Mouse (Mus musculus) limb, embryonic 12.5 days (tissue): ENCODE data around the gene Ccl26. TPM values are rescaled to one million over a fixed set of nuclear protein-coding genes. Genes with fewer than 3 reads are reported as not detected.

Source experiments
- ATAC-seq: fragments of 200-750 bp; cut with Nextera tagmentation; 2 replicates; pipeline ENCODE4 v1.8.0; 2017; ENCODE audit warnings: low read depth, moderate TSS enrichment; ENCODE audit not compliant: insufficient number of reproducible peaks, insufficient read depth, low FRiP score, low TSS enrichment
- H3K27ac ChIP-seq: fragments of 300-500 bp; sonication (generic); 2 replicates; pipeline ENCODE4 v1.5.1; 2016; ENCODE audit warnings: mild to moderate bottlenecking, moderate library complexity
- H3K27me3 ChIP-seq: fragments of 300-500 bp; sonication (generic); 2 replicates; pipeline ENCODE4 v1.6.1; 2016; ENCODE audit warnings: mild to moderate bottlenecking, moderate library complexity
- H3K36me3 ChIP-seq: fragments of 300-500 bp; sonication (generic); 2 replicates; pipeline ENCODE4 v1.6.1; 2016; ENCODE audit warnings: mild to moderate bottlenecking, moderate library complexity
- H3K4me1 ChIP-seq: fragments of 300-500 bp; sonication (generic); replicated peaks from 2 replicates; pipeline ENCODE4 v1.6.1; 2016
- H3K4me2 ChIP-seq: fragments of 300-500 bp; sonication (generic); 2 replicates; pipeline ENCODE4 v1.6.1; 2016; ENCODE audit warnings: mild to moderate bottlenecking, moderate library complexity
- H3K4me3 ChIP-seq: fragments of 300-500 bp; sonication (generic); replicated peaks from 2 replicates; pipeline ENCODE4 v1.5.1; 2016; ENCODE audit warnings: mild to moderate bottlenecking
- H3K9ac ChIP-seq: fragments of 300-500 bp; sonication (generic); replicated peaks from 2 replicates; pipeline ENCODE4 v1.6.1; 2016; ENCODE audit warnings: mild to moderate bottlenecking, moderate library complexity
- H3K9me3 ChIP-seq: fragments of 300-500 bp; sonication (generic); 2 replicates; pipeline ENCODE4 v1.6.1; 2016; ENCODE audit warnings: mild to moderate bottlenecking, moderate library complexity
- WGBS: fragments of 180-500 bp; shearing (Covaris S2); methylation state at CpG from one replicate; pipeline ENCODE4 v1.1.7; 2016; 5-methylcytosine and 5-hydroxymethylcytosine counted together
- polyA plus RNA-seq: library from polyadenylated mRNA; unstranded; fragments of >200 nt; fragmentation: Nextera tagmentation; extraction: Ambion mirVana; gene quantifications from 2 replicates; pipeline ENCODE4 v1.2.1, GENCODE M21; 2016

Gene Ccl26
- polyA plus RNA-seq, 1 experiment from 2014 or later, result not detected

- Histone ChIP-seq H3K4me3 (no peak overlapping the region), H3K36me3 (peaks cover 18% of the 10 kb centered on the region), H3K27me3 (no peaks in the 10 kb centered on the region), H3K9ac (no peak overlapping the region), H3K9me3 (peaks cover 16% of the 10 kb centered on the region), H3K27ac (no peak overlapping the region), H3K4me1 (peaks cover 10% of the 10 kb centered on the region), H3K4me2 (no peak overlapping the region)
- no peak for ATAC-seq
- WGBS, result 53% methylated on average over 4 of the region's 4 CpGs
Observed at GRCm38 (mm10) chr5:135513131-135513530, 50.2 kb downstream of the Ccl26 start.

DNA sequence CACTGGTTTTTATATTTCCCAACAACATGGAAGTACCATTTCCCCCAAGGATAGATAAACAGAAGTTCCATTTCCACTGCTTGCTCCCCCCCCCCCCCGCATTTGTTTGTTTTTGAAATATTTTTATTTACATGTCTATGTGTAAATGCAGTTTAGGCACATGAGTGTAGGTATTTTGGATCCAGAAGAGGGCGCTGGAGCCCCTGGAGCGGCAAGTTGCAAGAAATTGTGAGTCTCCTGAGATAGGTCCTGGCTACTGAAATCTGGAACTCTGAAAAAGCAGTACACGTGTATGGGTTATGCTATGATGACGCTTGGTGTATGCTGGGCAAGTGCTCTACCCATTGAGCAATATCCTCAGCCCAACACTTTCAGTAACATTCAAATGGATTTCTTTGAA lies 52.3 kb downstream of the Ccl26 start:
- Histone ChIP-seq H3K9ac (no peak overlapping the region), H3K4me1 (peaks cover 29% of the 10 kb centered on the region), H3K4me2 (no peak overlapping the region), H3K27ac (no peak overlapping the region), H3K36me3 (peaks cover 7% of the 10 kb centered on the region), H3K9me3 (peaks cover 13% of the 10 kb centered on the region), H3K4me3 (no peak overlapping the region), H3K27me3 (no peaks in the 10 kb centered on the region)
- 58% methylated on average over 5 of the region's 5 CpGs for WGBS
- no peak for ATAC-seq

Other genes with a start within 250 kb of the Ccl26 start
- gene Fkbp6, start 213.5 kb downstream of the Ccl26 start, polyA plus RNA-seq, result 0.16 TPM in 1 of 2 replicates, not detected in the other
- gene Trim50, start 210.3 kb downstream of the Ccl26 start, polyA plus RNA-seq, result not detected in 2 replicates
- 40.0 and 40.1 TPM in 2 replicates for gene Nsun5, start 193.6 kb downstream of the Ccl26 start, polyA plus RNA-seq
- gene Pom121, start 169.0 kb downstream of the Ccl26 start, polyA plus RNA-seq, result 19.1 and 22.1 TPM in 2 replicates
- gene Hip1, start 18.4 kb downstream of the Ccl26 start, polyA plus RNA-seq, result 50.7 and 54.8 TPM in 2 replicates
- gene Ccl24, start 9.5 kb upstream of the Ccl26 start, polyA plus RNA-seq, result 0.31 and 0.68 TPM in 2 replicates
- gene Rhbdd2, start 69.0 kb upstream of the Ccl26 start, polyA plus RNA-seq, result 47.7 and 52.2 TPM in 2 replicates
- gene Por, start 106.5 kb upstream of the Ccl26 start, polyA plus RNA-seq, result 114 and 120 TPM in 2 replicates
- gene Tmem120a, start 180.9 kb upstream of the Ccl26 start, polyA plus RNA-seq, result 47.9 and 52.5 TPM in 2 replicates
- gene Styxl1, start 214.8 kb upstream of the Ccl26 start, polyA plus RNA-seq, result 0.17 TPM in 1 of 2 replicates, not detected in the other
- gene Mdh2, start 214.9 kb upstream of the Ccl26 start, polyA plus RNA-seq, result 478 and 499 TPM in 2 replicates
- 0.13 and 0.43 TPM in 2 replicates for gene Srrm3, start 243.3 kb upstream of the Ccl26 start, polyA plus RNA-seq